Mouse (Mus musculus) midbrain, embryonic 12.5 days (tissue): ENCODE measurements at regions not wholly inside any gene's neighbourhood (a gene's known extent, or its start where the extent isn't known, plus 50 kb on each side); places are given as distances from the start of the nearest gene placed in this dataset.
A peak's percentile ranks its signal among the peaks of the same experiment; 100 is the strongest.

Experiments
- ATAC-seq: fragments of 200-750 bp; cut with Nextera tagmentation; 2 replicates; pipeline ENCODE4 v1.8.0; 2017; ENCODE audit warnings: low read depth, moderate TSS enrichment, moderate library complexity; ENCODE audit not compliant: low FRiP score
- H3K27ac ChIP-seq: fragments of 300-500 bp; sonication (generic); replicated peaks from 2 replicates; pipeline ENCODE4 v1.5.1; 2016; ENCODE audit warnings: mild to moderate bottlenecking
- H3K27me3 ChIP-seq: fragments of 300-500 bp; sonication (generic); 2 replicates; pipeline ENCODE4 v1.6.1; 2016; ENCODE audit warnings: mild to moderate bottlenecking
- H3K36me3 ChIP-seq: fragments of 300-500 bp; sonication (generic); 2 replicates; pipeline ENCODE4 v1.6.1; 2016
- H3K4me1 ChIP-seq: fragments of 300-500 bp; sonication (generic); 2 replicates; pipeline ENCODE4 v1.6.1; 2016
- H3K4me2 ChIP-seq: fragments of 300-500 bp; sonication (generic); replicated peaks from 2 replicates; pipeline ENCODE4 v1.6.1; 2016; ENCODE audit warnings: mild to moderate bottlenecking, moderate library complexity
- H3K4me3 ChIP-seq: fragments of 300-500 bp; sonication (generic); 2 replicates; pipeline ENCODE4 v1.5.1; 2016; ENCODE audit warnings: mild to moderate bottlenecking
- H3K9ac ChIP-seq: fragments of 300-500 bp; sonication (generic); replicated peaks from 2 replicates; pipeline ENCODE4 v1.6.1; 2016; ENCODE audit warnings: mild to moderate bottlenecking, moderate library complexity
- H3K9me3 ChIP-seq: fragments of 300-500 bp; sonication (generic); 2 replicates; pipeline ENCODE4 v1.6.1; 2016; ENCODE audit warnings: mild to moderate bottlenecking
- WGBS: fragments of 180-500 bp; shearing (Covaris S2); methylation state at CpG from one replicate; pipeline ENCODE4 v1.1.7; 2016; 5-methylcytosine and 5-hydroxymethylcytosine counted together

DNA sequence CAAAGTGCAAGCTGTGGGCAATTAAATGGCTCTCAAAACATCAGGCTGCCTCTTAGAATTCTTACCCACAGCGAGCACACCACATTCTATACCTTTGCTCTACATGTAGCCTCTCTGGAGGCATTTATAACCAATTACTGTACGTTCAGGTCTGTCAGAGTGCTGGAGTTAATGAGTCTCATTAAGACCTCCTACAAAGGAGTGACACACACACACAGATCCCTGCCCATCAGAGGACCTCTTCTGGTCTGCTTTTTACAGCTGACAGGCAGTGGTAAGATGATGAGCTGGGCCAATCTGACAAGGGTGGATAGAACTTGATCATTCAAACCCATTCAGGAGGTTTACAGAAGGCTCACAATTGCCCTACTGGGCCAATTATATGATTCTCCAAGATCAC is 110.4 kb upstream of the Lhx8 start:
- Histone ChIP-seq H3K27ac (no peak overlapping the region), H3K4me3 (no peak overlapping the region), H3K9ac (no peak overlapping the region), H3K27me3 (no peaks in the 10 kb centered on the region), H3K36me3 (no peaks in the 10 kb centered on the region), H3K4me1 (no peaks in the 10 kb centered on the region; the same call in 1 of the 2 replicates), H3K9me3 (0 out of 2 replicates have a peak, but pooled peaks cover 3% of the 10 kb centered on the region), H3K4me2 (no peak overlapping the region)
- ATAC-seq = no peak
- 68% methylated on average over 2 of the region's 2 CpGs for WGBS

DNA sequence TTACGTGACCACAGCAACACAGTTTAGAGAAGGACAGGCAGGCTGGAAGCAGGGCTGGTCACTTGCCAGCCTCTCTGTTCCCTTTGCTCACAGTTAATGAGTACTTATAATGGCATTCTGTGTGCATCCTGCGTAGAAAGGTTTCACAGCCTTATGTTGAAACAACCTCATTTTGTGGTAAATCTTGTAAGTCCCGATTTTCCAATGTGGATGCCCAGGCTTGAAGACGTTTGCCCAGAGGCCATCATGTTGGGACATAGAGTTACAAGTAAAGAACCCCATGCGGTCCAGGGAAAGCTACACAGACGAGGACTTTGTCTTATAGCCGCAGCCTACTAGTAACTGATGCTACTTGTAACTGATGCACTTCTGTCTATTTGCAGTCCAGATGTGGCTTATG is 100.4 kb upstream of the Lhx8 start:
- ATAC-seq = no peak
- Histone ChIP-seq H3K27me3 (no peaks in the 10 kb centered on the region), H3K4me2 (no peak overlapping the region), H3K36me3 (no peaks in the 10 kb centered on the region), H3K27ac (no peak overlapping the region), H3K4me1 (no peaks in the 10 kb centered on the region), H3K9ac (no peak overlapping the region), H3K4me3 (no peak overlapping the region), H3K9me3 (no peaks in the 10 kb centered on the region)
- 94% methylated on average over 7 of the region's 7 CpGs for WGBS

DNA sequence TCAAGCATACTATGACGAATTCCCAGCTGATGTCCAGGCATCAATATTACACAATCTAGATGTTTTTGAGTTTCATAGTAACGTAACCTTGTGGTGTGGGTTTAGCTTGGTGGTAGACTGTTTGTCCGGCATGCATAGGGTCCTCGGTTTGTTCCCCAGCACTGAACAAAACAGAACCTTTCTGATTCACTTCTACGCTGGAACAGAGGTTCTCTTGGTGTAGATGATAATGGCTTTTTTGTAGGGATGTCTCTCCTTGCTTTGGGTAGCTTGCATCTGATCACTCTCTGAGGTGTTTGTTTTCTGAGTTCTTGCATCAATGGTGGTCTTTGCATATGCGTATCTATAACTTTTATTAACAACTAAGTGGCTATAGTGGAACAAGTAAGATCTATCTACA is 99.2 kb upstream of the Lhx8 start:
- WGBS = 90% methylated on average over 6 of the region's 6 CpGs

DNA sequence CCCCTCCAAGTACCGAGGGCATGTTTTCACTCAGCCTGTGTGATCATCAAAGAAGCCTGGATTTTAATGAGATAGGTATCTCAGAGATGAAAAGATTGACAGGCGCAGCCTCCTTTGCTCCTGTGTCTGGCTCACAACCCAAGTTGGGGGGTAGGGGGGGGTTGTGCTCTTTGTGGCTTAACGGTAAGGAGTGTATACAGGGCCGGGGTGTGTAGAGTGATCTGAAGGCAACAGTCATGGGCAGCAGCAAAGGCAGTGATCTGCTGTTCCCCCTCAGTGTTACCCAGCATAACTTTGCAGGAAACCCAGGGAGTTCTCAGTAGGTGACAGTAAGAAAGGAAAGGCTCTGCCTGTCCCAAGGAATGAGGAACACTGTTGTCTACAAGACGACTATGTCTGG is 94.1 kb upstream of the Lhx8 start:
- H3K27ac ChIP-seq = no peak overlapping the region
- H3K4me2 ChIP-seq = no peak overlapping the region
- H3K36me3 ChIP-seq = no peaks in the 10 kb centered on the region
- no peaks in the 10 kb centered on the region for H3K27me3 ChIP-seq
- no peaks in the 10 kb centered on the region for H3K9me3 ChIP-seq
- WGBS = 85% methylated on average over 5 of the region's 5 CpGs
- no peak overlapping the region for H3K4me3 ChIP-seq
- no peaks in the 10 kb centered on the region for H3K4me1 ChIP-seq
- H3K9ac ChIP-seq = no peak overlapping the region
- no peak for ATAC-seq

More for the DNA sequence above, 99.2 kb upstream of the Lhx8 start:
- no peaks in the 10 kb centered on the region for H3K27me3 ChIP-seq
- no peak overlapping the region for H3K4me3 ChIP-seq
- H3K4me1 ChIP-seq = no peaks in the 10 kb centered on the region
- H3K9me3 ChIP-seq = no peaks in the 10 kb centered on the region
- H3K36me3 ChIP-seq = no peaks in the 10 kb centered on the region
- no peak for ATAC-seq
- H3K4me2 ChIP-seq = no peak overlapping the region
- no peak overlapping the region for H3K9ac ChIP-seq
- H3K27ac ChIP-seq = no peak overlapping the region

DNA sequence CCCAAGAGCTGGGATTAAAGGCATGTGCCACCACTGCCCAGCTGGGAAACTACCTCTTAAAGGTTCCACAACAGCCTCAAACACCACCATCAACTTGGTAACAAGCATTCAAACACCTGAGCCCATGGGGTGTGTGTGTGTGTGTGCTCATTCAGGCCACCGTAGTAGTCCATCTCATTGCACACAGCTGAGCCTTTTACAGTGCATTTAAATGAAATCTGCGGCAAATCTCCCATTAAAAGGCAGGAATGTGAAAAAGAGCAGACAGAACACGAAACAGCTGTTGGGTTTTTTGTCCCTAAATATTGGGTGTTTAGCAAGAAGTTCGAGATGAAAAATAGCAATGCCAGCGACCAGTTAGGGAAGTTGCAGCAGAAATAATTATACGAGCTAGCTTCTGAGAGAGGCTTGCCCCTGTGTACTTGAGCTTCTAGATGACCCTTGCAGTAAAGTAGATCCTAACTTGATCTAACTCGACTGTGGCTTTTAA is 91.0 kb upstream of the Lhx8 start:
- H3K4me2 ChIP-seq = no peak overlapping the region
- H3K27me3 ChIP-seq = no peaks in the 10 kb centered on the region
- H3K36me3 ChIP-seq = no peaks in the 10 kb centered on the region
- WGBS = 90% methylated on average over 7 of the region's 7 CpGs
- no peak overlapping the region for H3K4me3 ChIP-seq
- no peaks in the 10 kb centered on the region for H3K4me1 ChIP-seq
- H3K27ac ChIP-seq = no peak overlapping the region
- no peak overlapping the region for H3K9ac ChIP-seq
- ATAC-seq = no peak
- no peaks in the 10 kb centered on the region for H3K9me3 ChIP-seq

DNA sequence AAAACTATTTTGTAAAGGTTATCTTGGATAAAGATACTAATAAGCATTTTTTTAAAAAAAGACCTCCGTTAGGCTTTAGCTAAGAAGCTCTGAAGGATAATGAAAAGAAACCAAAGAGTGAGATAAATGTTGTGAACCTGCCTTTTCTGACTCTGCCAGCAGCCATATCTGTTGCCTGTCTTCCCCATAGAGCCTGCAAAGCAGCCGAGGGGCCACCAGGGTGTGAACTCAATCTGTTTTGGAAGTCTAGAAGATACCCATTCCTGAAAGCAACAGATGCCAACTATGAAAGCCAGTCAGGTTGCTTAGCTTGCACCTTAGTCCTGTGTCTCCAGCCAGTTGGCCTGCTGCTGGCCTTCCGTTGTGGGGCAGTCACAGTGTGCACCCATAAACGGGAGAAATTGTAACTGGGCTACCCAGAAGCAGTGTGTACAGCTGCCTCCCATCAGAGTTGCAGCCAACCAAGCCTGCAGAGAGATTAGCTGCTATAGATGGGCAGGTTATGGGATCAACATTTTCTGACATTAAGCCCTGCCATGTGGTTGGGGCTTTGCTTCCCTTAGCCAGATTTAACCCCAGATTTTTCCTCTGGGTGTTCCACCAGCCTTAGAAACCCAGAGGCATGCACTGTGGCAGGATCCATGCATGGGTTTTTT is 87.8 kb upstream of the Lhx8 start:
- Histone ChIP-seq H3K9ac (no peak overlapping the region), H3K4me2 (no peak overlapping the region), H3K9me3 (no peaks in the 10 kb centered on the region), H3K4me1 (no peaks in the 10 kb centered on the region), H3K27me3 (no peaks in the 10 kb centered on the region), H3K36me3 (no peaks in the 10 kb centered on the region), H3K27ac (no peak overlapping the region), H3K4me3 (no peak overlapping the region)
- WGBS = 80% methylated on average over 4 of the region's 4 CpGs
- no peak for ATAC-seq

DNA sequence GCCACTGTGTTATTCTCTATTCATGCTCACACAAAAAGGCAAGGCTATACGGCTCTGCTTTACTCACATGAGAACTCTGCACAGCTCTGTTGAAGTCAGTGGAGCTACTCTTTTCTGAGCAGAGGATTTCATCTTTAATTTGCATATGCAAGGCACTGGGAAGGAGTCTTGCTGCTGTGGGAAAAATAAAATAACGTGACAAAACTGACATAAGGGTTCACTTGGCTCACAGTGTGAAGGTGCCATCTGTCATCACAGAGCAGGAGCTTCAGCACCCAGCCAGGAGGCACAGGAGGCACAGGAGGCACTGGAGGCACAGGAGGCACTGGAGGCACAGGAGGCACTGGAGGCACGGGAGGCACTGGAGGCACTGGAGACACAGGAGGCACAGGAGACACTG is 83.9 kb upstream of the Lhx8 start:
- Histone ChIP-seq H3K9ac (no peak overlapping the region), H3K27me3 (no peaks in the 10 kb centered on the region), H3K4me1 (no peaks in the 10 kb centered on the region), H3K4me2 (no peak overlapping the region), H3K9me3 (no peaks in the 10 kb centered on the region), H3K4me3 (no peak overlapping the region), H3K27ac (no peak overlapping the region), H3K36me3 (no peaks in the 10 kb centered on the region)
- WGBS = 69% methylated on average over 3 of the region's 3 CpGs
- no peak for ATAC-seq

DNA sequence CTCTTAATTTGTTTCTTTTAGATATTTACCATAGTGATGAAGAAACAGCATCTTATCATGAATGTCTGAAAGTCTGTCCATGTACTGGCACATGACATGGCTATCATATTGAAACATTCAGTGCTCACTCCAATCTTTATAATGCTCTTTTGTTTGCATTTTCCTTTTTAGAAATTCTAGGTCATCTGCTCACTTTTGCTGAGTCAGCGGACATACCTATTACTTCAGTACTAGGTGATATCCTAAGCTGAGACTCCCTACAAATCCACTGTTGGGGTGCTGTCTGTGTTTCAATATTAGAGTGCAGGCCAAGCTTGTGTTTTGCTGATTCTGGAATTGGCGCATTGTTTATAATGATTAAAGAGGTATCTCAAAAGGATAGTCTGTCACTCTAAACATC is 79.8 kb upstream of the Lhx8 start:
- Histone ChIP-seq H3K27ac (no peak overlapping the region), H3K9me3 (no peaks in the 10 kb centered on the region), H3K27me3 (no peaks in the 10 kb centered on the region), H3K9ac (no peak overlapping the region), H3K36me3 (no peaks in the 10 kb centered on the region), H3K4me2 (no peak overlapping the region), H3K4me1 (no peaks in the 10 kb centered on the region), H3K4me3 (no peak overlapping the region)
- WGBS = 95% methylated on average over 2 of the region's 2 CpGs
- ATAC-seq = no peak

DNA sequence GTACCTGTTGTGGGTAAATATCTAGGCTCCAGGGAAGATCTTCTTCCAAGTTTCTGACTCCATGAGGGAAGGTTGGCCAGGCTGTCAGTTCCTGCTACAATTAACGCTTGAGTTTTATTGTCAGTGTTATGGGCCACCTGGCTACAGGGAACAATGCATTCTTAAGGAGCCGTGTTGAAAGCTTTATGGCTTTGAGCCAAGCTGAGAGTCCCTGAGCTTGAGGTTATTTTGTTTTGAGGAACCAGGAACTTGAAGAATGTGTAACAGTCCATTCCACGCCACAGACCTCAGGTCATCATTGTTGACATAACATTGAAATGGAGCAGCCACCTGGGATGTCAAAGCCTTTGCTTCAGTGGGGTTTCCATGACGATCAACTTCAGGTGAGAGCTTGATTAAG is 71.6 kb upstream of the Lhx8 start:
- H3K4me2 ChIP-seq = no peak overlapping the region
- no peaks in the 10 kb centered on the region for H3K4me1 ChIP-seq
- no peak overlapping the region for H3K9ac ChIP-seq
- 75% methylated on average over 4 of the region's 4 CpGs for WGBS
- no peak overlapping the region for H3K27ac ChIP-seq
- no peak for ATAC-seq
- H3K27me3 ChIP-seq = no peaks in the 10 kb centered on the region
- H3K9me3 ChIP-seq = no peaks in the 10 kb centered on the region
- H3K4me3 ChIP-seq = no peak overlapping the region
- no peaks in the 10 kb centered on the region for H3K36me3 ChIP-seq

DNA sequence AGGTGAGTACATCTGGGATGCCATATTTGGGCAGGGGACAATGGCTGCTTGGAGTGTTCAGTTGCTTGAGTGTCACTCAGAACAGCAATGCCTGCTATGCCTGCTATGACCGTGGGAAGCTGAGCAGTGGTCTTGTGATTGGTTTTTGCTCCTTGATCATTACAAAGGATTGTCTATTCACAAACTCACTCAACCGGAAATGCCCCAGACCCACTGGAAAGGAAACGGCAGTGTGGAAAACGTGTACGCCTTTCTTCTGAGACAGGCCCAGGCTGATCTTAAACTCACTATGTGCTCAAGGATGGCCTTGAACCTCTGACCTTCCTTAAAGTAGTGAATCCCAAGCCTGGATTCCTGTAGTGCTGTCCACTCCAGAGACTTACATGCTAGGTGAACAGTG is 63.2 kb upstream of the Lhx8 start:
- no peak overlapping the region for H3K9ac ChIP-seq
- no peak for ATAC-seq
- 63% methylated on average over 5 of the region's 5 CpGs for WGBS

DNA sequence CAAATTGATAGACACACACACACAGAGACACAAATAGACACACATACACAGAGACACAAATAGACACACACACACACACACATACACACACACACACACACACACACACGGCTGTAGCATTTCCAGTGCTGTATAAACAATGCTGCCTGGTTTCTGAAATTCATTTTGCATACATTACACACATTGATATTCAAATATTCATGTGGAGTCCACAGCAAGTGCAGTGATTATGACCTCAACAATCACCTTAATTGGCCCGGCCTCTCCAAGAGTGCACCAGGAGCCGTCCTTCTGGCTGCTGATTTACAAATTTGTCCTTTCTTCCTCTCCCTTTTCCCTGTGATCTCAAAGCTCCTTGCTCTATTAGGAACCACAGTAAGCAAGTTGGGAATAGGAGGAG is 61.2 kb upstream of the Lhx8 start:
- Histone ChIP-seq H3K4me2 (no peak overlapping the region), H3K9me3 (no peaks in the 10 kb centered on the region), H3K9ac (no peak overlapping the region), H3K4me3 (no peak overlapping the region), H3K4me1 (peaks cover 30% of the 10 kb centered on the region), H3K27ac (no peak overlapping the region), H3K36me3 (no peaks in the 10 kb centered on the region), H3K27me3 (peaks cover 6% of the 10 kb centered on the region; the same call in 1 of the 2 replicates)
- ATAC-seq = peak; percentile 25; the same call in 1 of the 2 replicates
- 61% methylated on average over 3 of the region's 3 CpGs for WGBS

More for the DNA sequence above, 63.2 kb upstream of the Lhx8 start:
- H3K4me1 ChIP-seq = peaks cover 18% of the 10 kb centered on the region
- H3K36me3 ChIP-seq = no peaks in the 10 kb centered on the region
- H3K27ac ChIP-seq = no peak overlapping the region
- no peaks in the 10 kb centered on the region for H3K9me3 ChIP-seq
- H3K27me3 ChIP-seq = peaks cover 6% of the 10 kb centered on the region; the same call in 1 of the 2 replicates
- H3K4me2 ChIP-seq = no peak overlapping the region
- H3K4me3 ChIP-seq = no peak overlapping the region

DNA sequence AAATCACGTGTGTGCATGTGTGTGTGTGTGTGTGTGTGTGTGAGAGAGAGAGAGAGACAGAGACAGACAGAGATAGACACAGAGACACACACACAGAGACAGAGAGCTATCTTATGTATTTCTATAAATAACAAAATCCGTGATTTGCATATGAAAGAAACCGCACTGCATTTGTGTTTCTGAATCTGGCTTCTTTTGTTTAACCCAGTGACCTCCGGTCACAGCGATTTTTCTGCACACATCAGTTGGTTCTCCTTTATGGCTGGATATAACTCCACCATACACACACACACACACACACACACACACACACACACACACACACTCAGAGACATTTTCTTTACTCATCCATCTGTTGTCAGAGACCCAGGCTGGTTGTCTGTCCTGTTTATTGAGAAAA is 58.2 kb upstream of the Lhx8 start:
- Histone ChIP-seq H3K36me3 (no peaks in the 10 kb centered on the region), H3K4me2 (no peak overlapping the region), H3K9me3 (no peaks in the 10 kb centered on the region), H3K27ac (no peak overlapping the region), H3K4me3 (no peak overlapping the region), H3K27me3 (peaks cover 6% of the 10 kb centered on the region; the same call in 1 of the 2 replicates), H3K4me1 (peaks cover 42% of the 10 kb centered on the region), H3K9ac (no peak overlapping the region)
- ATAC-seq = peak; percentile 16; the same call in 1 of the 2 replicates
- WGBS = 32% methylated on average over 5 of the region's 5 CpGs

DNA sequence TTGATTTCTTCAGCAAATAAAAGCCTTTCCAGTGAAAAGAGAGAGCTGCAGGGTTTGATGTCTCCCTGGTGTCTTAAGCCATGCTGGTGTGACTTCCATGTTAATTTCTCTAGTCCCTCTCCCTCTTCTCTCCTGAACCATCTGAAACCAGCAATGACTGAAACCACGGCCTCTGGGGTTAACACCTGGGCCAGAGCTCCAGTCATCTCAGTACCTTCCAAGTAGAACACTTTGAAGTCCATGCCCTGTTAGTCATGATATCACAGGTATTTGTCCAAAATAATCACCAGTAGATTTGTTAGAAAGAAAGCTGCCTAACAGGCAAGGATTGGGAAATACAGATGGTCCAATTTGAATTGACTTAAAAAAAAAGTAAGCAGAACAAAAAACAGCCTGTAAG is 56.8 kb upstream of the Lhx8 start:
- H3K4me2 ChIP-seq = no peak overlapping the region
- no peak overlapping the region for H3K4me3 ChIP-seq
- no peak for ATAC-seq
- peaks cover 16% of the 10 kb centered on the region; the same call in 1 of the 2 replicates for H3K27me3 ChIP-seq
- no peaks in the 10 kb centered on the region for H3K36me3 ChIP-seq
- peaks cover 42% of the 10 kb centered on the region for H3K4me1 ChIP-seq
- H3K9ac ChIP-seq = no peak overlapping the region
- H3K9me3 ChIP-seq = no peaks in the 10 kb centered on the region
- H3K27ac ChIP-seq = no peak overlapping the region
- WGBS = 68% methylated on average over 1 of the region's 1 CpGs
